Mouse (Mus musculus): ENCODE results near the gene Chst5. TPM values are rescaled to one million over a fixed set of nuclear protein-coding genes. Genes with fewer than 3 reads are reported as not detected.

The Chst5 gene
- 0.70 TPM in 1 of 2 replicates, not detected in the other for polyA plus RNA-seq (2011; ENCODE audit: insufficient read depth, insufficient read length, low replicate concordance, missing spikeins)

DNA sequence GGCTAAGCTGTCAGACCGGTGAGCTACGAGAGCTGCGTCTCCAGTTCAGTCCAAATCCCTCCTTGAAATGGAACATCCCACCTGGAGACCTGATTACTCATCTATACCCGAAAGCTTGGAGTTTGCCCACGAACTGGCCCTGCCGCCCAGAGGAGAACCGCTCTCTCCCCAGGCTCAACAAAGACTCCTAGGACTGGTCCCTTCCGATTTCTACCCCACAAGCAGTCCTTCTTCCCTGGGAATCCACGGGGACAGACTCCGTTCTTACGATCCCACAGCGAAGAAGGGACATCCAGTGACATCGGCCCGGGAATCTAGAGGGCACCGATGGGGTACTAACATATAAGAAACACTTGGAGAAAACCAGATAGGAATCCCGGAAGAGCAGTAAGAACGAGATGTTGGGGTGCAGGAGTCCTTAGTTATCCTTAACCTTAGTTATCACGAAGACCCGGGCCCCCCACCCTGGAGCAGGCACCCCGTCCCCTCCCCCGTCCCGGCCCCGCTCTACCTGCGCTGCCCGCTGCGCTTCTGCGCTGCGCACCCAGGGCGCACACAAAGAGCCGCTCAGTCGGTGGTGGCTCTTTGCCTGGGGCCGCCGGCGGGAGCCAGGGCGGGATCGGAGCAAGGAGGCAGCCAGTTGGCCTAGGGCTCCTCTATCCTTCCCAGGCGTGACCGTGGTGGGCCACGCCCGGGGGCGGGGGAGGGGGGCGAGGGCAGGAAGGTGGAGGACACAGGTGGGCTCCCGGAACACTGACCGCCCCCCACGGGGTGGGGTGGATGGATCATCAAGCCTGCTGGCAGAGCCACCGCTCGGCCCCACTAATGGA, at the start of gene Chst5:
Chst5 (minus strand) TSS at position 827 of the 830 bp plus-strand sequence.
- Histone ChIP-seq H3K27ac (ENCODE audit: control insufficient read depth, insufficient read depth, low read depth, low read length, poor library complexity) (no peak within 1 kb of the TSS), H3K4me1 (ENCODE audit: control insufficient read depth, insufficient read depth, low read length) (no peaks in the 10 kb centered on the region), H3K4me3 (replicated peaks; ENCODE audit: control insufficient read depth, low read depth, low read length) (no peak within 1 kb of the TSS)
- 15% methylated on average over 47 of the region's 47 CpGs for WGBS
- TF ChIP-seq POLR2A (IDR thresholded peaks at IDR 0.05; ENCODE audit: borderline replicate concordance, control insufficient read depth, low read depth, low read length) = no peak
- TF ChIP-seq CTCF (IDR thresholded peaks at IDR 0.05; ENCODE audit: control insufficient read depth, insufficient read depth, low read length) = no peak

DNA sequence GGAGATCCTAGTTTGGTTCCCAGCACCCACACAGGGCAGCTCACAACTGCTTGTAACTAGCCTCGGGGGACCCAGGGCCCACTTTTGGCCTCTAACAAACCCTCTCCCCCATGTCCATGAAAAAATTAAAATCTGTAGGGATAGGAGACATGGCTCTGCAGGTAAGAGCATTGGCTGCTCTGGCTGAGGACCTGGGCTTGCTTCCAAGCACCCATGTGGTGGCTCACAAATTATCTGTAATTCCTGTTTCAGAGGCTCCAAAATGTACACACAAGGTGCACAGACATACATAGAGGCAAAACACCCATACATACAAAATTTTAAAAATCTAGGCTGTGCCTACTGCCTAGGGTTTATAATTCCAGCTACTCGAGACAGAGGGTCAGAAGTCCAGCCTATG, 47.0 kb upstream of the Chst5 start:
- Histone ChIP-seq H3K27ac (ENCODE audit: control insufficient read depth, insufficient read depth, low read depth, low read length, poor library complexity) (no peak overlapping the region), H3K4me3 (replicated peaks; ENCODE audit: control insufficient read depth, low read depth, low read length) (no peak overlapping the region), H3K4me1 (ENCODE audit: control insufficient read depth, insufficient read depth, low read length) (no peaks in the 10 kb centered on the region)
- WGBS = 74% methylated on average over 2 of the region's 2 CpGs
- TF ChIP-seq POLR2A (IDR thresholded peaks at IDR 0.05; ENCODE audit: borderline replicate concordance, control insufficient read depth, low read depth, low read length) (no peak), CTCF (IDR thresholded peaks at IDR 0.05; ENCODE audit: control insufficient read depth, insufficient read depth, low read length) (no peak)

DNA sequence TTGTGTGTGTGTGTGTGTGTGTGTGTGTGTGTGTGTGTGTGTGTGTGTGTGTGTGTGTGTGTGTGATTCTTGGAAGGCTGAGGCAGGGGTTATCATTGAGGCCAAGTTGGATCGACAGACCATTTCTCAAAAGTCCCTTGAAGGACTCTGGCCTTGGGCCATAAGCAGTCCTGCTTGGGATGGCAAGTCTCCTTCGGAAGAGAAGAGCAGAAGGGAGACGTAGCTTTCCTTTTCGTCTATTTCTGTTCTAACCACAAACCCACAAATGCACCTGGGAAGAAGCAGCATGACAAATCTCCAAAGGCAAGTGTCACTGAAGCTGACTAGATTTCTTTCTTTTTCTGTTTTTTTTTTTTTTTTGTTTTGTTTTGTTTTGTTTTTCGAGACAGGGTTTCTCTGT, 45.6 kb upstream of the Chst5 start:
- H3K4me1 ChIP-seq (ENCODE audit: control insufficient read depth, insufficient read depth, low read length) = no peaks in the 10 kb centered on the region
- H3K4me3 ChIP-seq (replicated peaks; ENCODE audit: control insufficient read depth, low read depth, low read length) = no peak overlapping the region
- TF ChIP-seq CTCF (IDR thresholded peaks at IDR 0.05; ENCODE audit: control insufficient read depth, insufficient read depth, low read length) = no peak
- TF ChIP-seq POLR2A (IDR thresholded peaks at IDR 0.05; ENCODE audit: borderline replicate concordance, control insufficient read depth, low read depth, low read length) = no peak
- WGBS = 46% methylated on average over 5 of the region's 5 CpGs
- H3K27ac ChIP-seq (ENCODE audit: control insufficient read depth, insufficient read depth, low read depth, low read length, poor library complexity) = no peak overlapping the region

DNA sequence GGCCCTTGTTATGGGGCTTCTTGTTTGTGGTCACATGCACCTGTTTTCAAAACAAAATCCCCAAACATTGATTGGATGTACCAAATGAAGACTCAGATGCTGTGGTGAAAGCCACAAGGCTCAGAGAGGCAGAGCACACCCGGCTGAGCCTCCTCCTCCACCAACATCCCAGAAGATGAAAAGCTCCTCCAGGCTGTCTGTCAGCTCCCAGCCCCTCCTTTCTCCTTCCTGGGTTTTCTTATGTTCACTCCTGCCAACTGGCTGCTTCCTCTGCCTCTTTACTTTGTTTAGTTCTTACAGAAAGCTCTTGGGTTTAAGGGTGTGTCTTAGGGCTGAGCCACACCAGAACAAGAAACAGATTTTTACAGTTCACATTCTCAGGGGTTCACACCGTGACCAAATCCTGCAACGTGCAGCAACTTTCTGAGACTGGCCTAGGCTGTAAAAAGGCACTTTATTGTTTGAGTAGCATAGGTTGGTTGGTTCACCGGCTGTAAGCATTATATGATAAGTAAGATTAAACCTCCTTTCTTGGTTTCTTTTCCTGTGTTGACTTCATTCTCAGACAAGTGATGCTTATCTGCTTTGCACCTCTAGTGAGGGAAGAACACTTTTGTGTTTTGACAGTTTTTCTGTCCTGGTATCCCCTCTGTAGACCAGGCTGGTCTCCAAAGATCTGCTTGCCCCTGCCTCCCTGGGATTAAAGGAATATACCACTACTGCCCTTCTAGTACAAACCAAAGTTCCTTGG, 44.8 kb upstream of the Chst5 start:
- Histone ChIP-seq H3K27ac (ENCODE audit: control insufficient read depth, insufficient read depth, low read depth, low read length, poor library complexity) (no peak overlapping the region), H3K4me3 (replicated peaks; ENCODE audit: control insufficient read depth, low read depth, low read length) (no peak overlapping the region), H3K4me1 (ENCODE audit: control insufficient read depth, insufficient read depth, low read length) (no peaks in the 10 kb centered on the region)
- TF ChIP-seq CTCF (IDR thresholded peaks at IDR 0.05; ENCODE audit: control insufficient read depth, insufficient read depth, low read length) (no peak), POLR2A (IDR thresholded peaks at IDR 0.05; ENCODE audit: borderline replicate concordance, control insufficient read depth, low read depth, low read length) (no peak)
- WGBS = 78% methylated on average over 4 of the region's 4 CpGs

DNA sequence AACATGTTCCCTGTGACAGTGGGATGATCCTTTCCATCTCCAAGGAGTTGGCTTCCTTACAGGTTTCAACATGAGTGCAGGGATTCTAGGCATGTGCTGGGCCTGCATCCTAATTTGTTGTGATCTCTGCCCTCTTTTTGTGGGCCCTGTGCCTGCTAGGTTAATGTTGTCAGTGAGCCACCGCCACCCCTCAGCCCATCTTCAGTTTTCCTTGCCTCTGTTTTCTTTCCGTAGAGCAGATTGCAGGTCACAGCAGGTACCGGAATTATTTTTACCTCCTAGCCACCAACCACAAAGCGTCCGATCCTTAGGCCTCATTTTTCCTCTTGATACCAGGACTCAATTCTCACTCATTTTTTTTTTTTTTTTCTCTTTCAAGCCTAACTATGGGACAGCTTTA, 41.7 kb upstream of the Chst5 start:
- no peaks in the 10 kb centered on the region; the same call in 1 of the 2 replicates for H3K4me1 ChIP-seq (ENCODE audit: control insufficient read depth, insufficient read depth, low read length)
- no peak overlapping the region for H3K27ac ChIP-seq (ENCODE audit: control insufficient read depth, insufficient read depth, low read depth, low read length, poor library complexity)
- no peak overlapping the region for H3K4me3 ChIP-seq (replicated peaks; ENCODE audit: control insufficient read depth, low read depth, low read length)
- 92% methylated on average over 5 of the region's 5 CpGs for WGBS
- TF ChIP-seq POLR2A (IDR thresholded peaks at IDR 0.05; ENCODE audit: borderline replicate concordance, control insufficient read depth, low read depth, low read length) = no peak

DNA sequence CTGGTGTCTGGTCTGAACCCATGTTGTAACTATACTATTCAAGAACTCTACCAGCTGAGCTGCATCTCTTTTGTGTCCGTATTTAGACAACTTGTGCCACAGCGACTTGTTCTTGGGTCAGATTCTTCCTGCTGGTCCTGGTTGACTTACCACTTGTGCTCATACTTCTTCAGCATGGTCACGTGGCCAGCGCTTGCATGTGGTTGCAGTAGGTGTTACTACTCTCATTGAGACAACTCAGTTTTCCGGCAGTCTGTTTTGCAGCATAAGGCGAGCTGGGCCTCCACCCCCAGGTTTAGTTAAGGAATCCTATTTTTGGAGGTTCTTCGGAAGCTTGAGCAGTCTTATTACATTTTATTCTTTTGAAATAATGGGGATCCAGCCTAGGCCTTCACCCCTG, 41.1 kb upstream of the Chst5 start:
- no peak overlapping the region for H3K4me3 ChIP-seq (replicated peaks; ENCODE audit: control insufficient read depth, low read depth, low read length)
- H3K27ac ChIP-seq (ENCODE audit: control insufficient read depth, insufficient read depth, low read depth, low read length, poor library complexity) = no peak overlapping the region
- 88% methylated on average over 7 of the region's 7 CpGs for WGBS
- no peak for TF ChIP-seq CTCF (IDR thresholded peaks at IDR 0.05; ENCODE audit: control insufficient read depth, insufficient read depth, low read length)
- TF ChIP-seq POLR2A (IDR thresholded peaks at IDR 0.05; ENCODE audit: borderline replicate concordance, control insufficient read depth, low read depth, low read length) = no peak
- H3K4me1 ChIP-seq (ENCODE audit: control insufficient read depth, insufficient read depth, low read length) = no peaks in the 10 kb centered on the region; the same call in 1 of the 2 replicates

DNA sequence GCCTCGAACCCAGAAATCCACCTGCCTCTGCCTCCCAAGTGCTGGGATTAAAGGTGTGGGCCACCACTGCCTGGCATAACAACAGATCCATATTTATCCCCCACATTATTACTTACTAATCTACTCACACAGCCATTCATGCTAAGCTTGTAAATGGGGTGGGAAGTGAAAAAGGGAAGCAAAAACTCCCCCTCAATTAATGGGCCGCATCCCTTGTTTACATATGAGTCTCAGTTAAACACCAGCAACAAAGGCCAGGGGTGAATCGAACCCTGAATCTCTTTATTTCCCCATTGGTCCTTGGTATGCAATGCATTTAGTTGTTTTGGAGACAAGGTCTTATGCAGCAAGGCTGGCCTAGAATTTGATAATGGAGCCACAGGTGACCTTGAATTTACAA, 40.6 kb upstream of the Chst5 start:
- TF ChIP-seq POLR2A (IDR thresholded peaks at IDR 0.05; ENCODE audit: borderline replicate concordance, control insufficient read depth, low read depth, low read length) (no peak), CTCF (IDR thresholded peaks at IDR 0.05; ENCODE audit: control insufficient read depth, insufficient read depth, low read length) (no peak)
- Histone ChIP-seq H3K27ac (ENCODE audit: control insufficient read depth, insufficient read depth, low read depth, low read length, poor library complexity) (no peak overlapping the region), H3K4me1 (ENCODE audit: control insufficient read depth, insufficient read depth, low read length) (no peaks in the 10 kb centered on the region; the same call in 1 of the 2 replicates), H3K4me3 (replicated peaks; ENCODE audit: control insufficient read depth, low read depth, low read length) (no peak overlapping the region)
- 68% methylated on average over 3 of the region's 3 CpGs for WGBS

DNA sequence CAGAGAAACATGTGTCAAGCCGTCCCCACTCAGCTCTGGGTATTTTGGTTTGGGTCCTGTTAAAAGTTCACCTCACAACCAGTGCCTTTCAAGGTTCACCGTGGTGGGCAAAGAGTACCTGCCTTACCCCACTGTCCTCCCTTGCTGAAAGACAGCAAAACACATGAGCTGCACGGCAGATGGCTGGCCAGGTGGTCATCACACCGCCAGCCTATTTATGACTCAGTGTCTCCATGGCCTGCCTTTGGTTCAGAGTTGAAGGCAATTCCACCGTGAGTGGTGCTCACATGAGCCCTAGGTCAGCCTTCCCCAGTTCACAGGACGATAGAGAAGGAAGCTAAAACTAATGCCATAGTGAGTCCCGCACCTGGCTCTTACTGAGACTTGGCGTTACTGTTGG, 37.7 kb upstream of the Chst5 start:
- WGBS = 91% methylated on average over 8 of the region's 8 CpGs
- TF ChIP-seq CTCF (IDR thresholded peaks at IDR 0.05; ENCODE audit: control insufficient read depth, insufficient read depth, low read length) (no peak), POLR2A (IDR thresholded peaks at IDR 0.05; ENCODE audit: borderline replicate concordance, control insufficient read depth, low read depth, low read length) (no peak)
- H3K4me3 ChIP-seq (replicated peaks; ENCODE audit: control insufficient read depth, low read depth, low read length) = no peak overlapping the region
- H3K27ac ChIP-seq (ENCODE audit: control insufficient read depth, insufficient read depth, low read depth, low read length, poor library complexity) = no peak overlapping the region
- H3K4me1 ChIP-seq (ENCODE audit: control insufficient read depth, insufficient read depth, low read length) = no peaks in the 10 kb centered on the region; the same call in 1 of the 2 replicates
